Mouse (Mus musculus) frontal cortex, postnatal 25 days (tissue): ENCODE measurements around the gene Kat14.

Experiments used
- DNase-seq, 2 experiments: peaks; one replicate each; pipeline ENCODE4 v3.0.0; 2022; ENCODE audit warnings: low spot score in 2 of 2

Gene Kat14

DNA sequence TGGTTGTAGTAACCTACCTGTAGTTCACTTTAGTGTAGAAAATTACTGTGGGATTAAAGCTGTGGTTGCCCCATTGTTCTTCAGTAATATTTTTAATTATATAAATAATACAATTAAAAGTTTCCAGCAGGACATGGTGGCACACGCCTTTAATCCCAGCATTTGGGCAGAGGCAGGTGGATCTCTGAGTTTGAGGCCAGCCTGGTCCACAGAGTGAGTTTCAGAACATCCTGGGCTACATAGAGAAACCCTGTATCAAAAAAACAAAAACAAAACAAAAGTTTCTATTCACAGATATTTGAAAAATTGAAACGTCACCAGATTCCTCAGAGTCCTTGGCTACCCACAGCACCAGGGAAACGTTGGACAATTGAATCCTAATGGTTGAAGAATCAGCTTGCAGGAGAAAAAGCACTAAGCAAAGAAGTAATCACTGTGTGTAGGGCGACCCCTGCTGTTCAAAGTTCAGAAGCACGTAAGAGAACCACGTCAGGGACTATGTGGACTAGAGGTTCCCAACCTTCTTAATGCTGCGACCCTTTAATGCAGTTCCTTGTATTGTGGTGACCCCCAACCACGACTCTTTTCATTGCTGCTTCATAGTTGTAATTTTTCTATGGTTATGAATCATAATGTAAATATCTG lies 83.7 kb downstream of the Kat14 start:
- DNase-seq = peak; percentile 71 to 77
